In genomic region chr9:80192324-80192723, GRCm38 (mm10) we compare ENCODE assay signal across 10 mouse cellular contexts. TPM values are rescaled to one million over a fixed set of nuclear protein-coding genes. Genes with fewer than 3 reads are reported as not detected.
DNase-seq lines count a peak whose midpoint lies in the region; ATAC-seq lines count a peak whose summit lies in the region.
"Had no signal": no experiment of that assay in that cellular context is flagged by ENCODE, and none has a peak within 500 bp of the region (broad histone marks: within the 10 kb centered on the region; RNA-seq: fewer than 3 reads in every experiment).

No protein-coding gene starts in this region.

- no peaks in the 10 kb centered on the region for H3K9me3 ChIP-seq in embryonic facial prominence, embryonic 13.5 days
- no peaks in the 10 kb centered on the region for H3K9me3 ChIP-seq in stomach, embryonic 15.5 days

- H3K27ac ChIP-seq in embryonic facial prominence, embryonic 13.5 days = no peak overlapping the region
- H3K27ac ChIP-seq in stomach, embryonic 15.5 days = peak overlapping the region; percentile 33; the same call in 1 of the 2 replicates
- H3K27ac ChIP-seq: macrophage had no signal

- ATAC-seq in embryonic facial prominence, embryonic 13.5 days (ENCODE audit: insufficient number of reproducible peaks, insufficient read depth, low FRiP score, low TSS enrichment, low read depth) = peak; percentile 76
- peak; percentile 89 for ATAC-seq in stomach, embryonic 15.5 days (ENCODE audit: insufficient read depth, low FRiP score, low read depth)

- no peaks in the 10 kb centered on the region for H3K27me3 ChIP-seq in embryonic facial prominence, embryonic 13.5 days
- H3K27me3 ChIP-seq in stomach, embryonic 15.5 days (replicated peaks) = no peaks in the 10 kb centered on the region

- no peak overlapping the region for H3K9ac ChIP-seq in embryonic facial prominence, embryonic 13.5 days
- H3K9ac ChIP-seq in stomach, embryonic 15.5 days = no peak overlapping the region

- no peak overlapping the region for H3K4me2 ChIP-seq in embryonic facial prominence, embryonic 13.5 days
- peak overlapping the region; percentile 9; the same call in 1 of the 2 replicates for H3K4me2 ChIP-seq in stomach, embryonic 15.5 days

- WGBS in embryonic facial prominence, embryonic 13.5 days = 77% methylated on average over 10 of the region's 10 CpGs
- WGBS in stomach, embryonic 15.5 days = 63% methylated on average over 10 of the region's 10 CpGs

- peaks cover 16% of the 10 kb centered on the region for H3K4me1 ChIP-seq in embryonic facial prominence, embryonic 13.5 days
- H3K4me1 ChIP-seq in stomach, embryonic 15.5 days = peaks cover 5% of the 10 kb centered on the region; the same call in 1 of the 2 replicates

- no peaks in the 10 kb centered on the region for H3K36me3 ChIP-seq in embryonic facial prominence, embryonic 13.5 days
- 0 out of 2 replicates have a peak, but pooled peaks cover 2% of the 10 kb centered on the region for H3K36me3 ChIP-seq in stomach, embryonic 15.5 days

- H3K4me3 ChIP-seq in embryonic facial prominence, embryonic 13.5 days = no peak overlapping the region
- H3K4me3 ChIP-seq in stomach, embryonic 15.5 days (replicated peaks) = no peak overlapping the region

- DNase-seq in lung, adult 18-20 months = peak; percentile 23 to 49
- no peak for DNase-seq in lung, postnatal 10 days
- DNase-seq in kidney, adult 18-20 months = peak; percentile 55
- DNase-seq in thymus, adult 18-20 months = no peak
- DNase-seq in adrenal gland, postnatal 36 days = no peak
- DNase-seq: adrenal gland, postnatal 14 days; right cerebral cortex, postnatal 4 days had no signal

RNA-seq across cellular contexts. Expression of gene Myo6, which starts 27.5 kb away (rescaled TPM):
- polyA plus RNA-seq in embryonic facial prominence, embryonic 13.5 days (2015; fragmentation: Nextera tagmentation; extraction: Ambion mirVana) = 16.2 and 17.4 TPM in 2 replicates
- 36.9 and 44.0 TPM in 2 replicates for polyA plus RNA-seq in stomach, embryonic 15.5 days (2015; fragmentation: Nextera tagmentation; extraction: Ambion mirVana)
- 10 to 100 TPM; 31.7 to 32.7 TPM for total RNA-seq in adrenal gland, postnatal 36 days (2021)

Comparison
In these comparisons a context has a peak if more than half of its experiments do, and no peak if none do; other contexts are left out.
1. DNase-seq: peak in lung, adult 18-20 months (2 of 2) and kidney, adult 18-20 months (single experiment); none in lung, postnatal 10 days (single experiment), thymus, adult 18-20 months (0 of 2) and adrenal gland, postnatal 36 days (0 of 2).